Mouse (Mus musculus) liver, embryonic 14.5 days (tissue): ENCODE results near the gene Fam168b. TPM values are rescaled to one million over a fixed set of nuclear protein-coding genes. Genes with fewer than 3 reads are reported as not detected.

ENCODE experiments used
- ATAC-seq: fragments of 200-750 bp; cut with Nextera tagmentation; 2 replicates; pipeline ENCODE4 v1.8.0; 2017; ENCODE audit warnings: moderate number of reproducible peaks, mild to moderate bottlenecking, moderate library complexity; ENCODE audit not compliant: insufficient read depth
- DNase-seq, 3 experiments: peaks; one replicate each; pipeline ENCODE4 v3.0.0-alpha.2; 2012 to 2013; ENCODE audit warnings: low read depth in 3 of 3, low spot score in 3 of 3
- H3K27ac ChIP-seq: fragments of 300-500 bp; sonication (generic); 2 replicates; pipeline ENCODE4 v1.5.1; 2014; ENCODE audit warnings: moderate library complexity, mild to moderate bottlenecking, control low read depth, inconsistent platforms
- H3K27me3 ChIP-seq: fragments of 300-500 bp; sonication (generic); 2 replicates; pipeline ENCODE4 v1.6.1; 2014; ENCODE audit warnings: mild to moderate bottlenecking, low read length, moderate library complexity; ENCODE audit not compliant: control insufficient read depth, insufficient read depth
- H3K36me3 ChIP-seq: fragments of 300-500 bp; sonication (generic); replicated peaks from 2 replicates; pipeline ENCODE4 v1.6.1; 2014; ENCODE audit warnings: low read depth; ENCODE audit not compliant: control insufficient read depth, insufficient read depth
- H3K4me1 ChIP-seq, 2 experiments: fragments of 200-500 bp in 1 of 2; fragments of 300-500 bp in 1 of 2; sonication (generic) in 1 of 2; replicated peaks; 2 replicates each; pipeline ENCODE4 v1.6.1; 2012 to 2014; ENCODE audit warnings: antibody characterized with exemption in 1 of 2, inconsistent platforms in 1 of 2, low read length in 1 of 2; ENCODE audit not compliant: control insufficient read depth in 2 of 2, insufficient read depth in 2 of 2
- H3K4me2 ChIP-seq: fragments of 300-500 bp; sonication (generic); 2 replicates; pipeline ENCODE4 v1.6.1; 2014; ENCODE audit warnings: low read depth, mild to moderate bottlenecking, control low read depth, moderate library complexity
- H3K4me3 ChIP-seq, 2 experiments: fragments of 200-500 bp in 1 of 2; fragments of 300-500 bp in 1 of 2; sonication (generic) in 1 of 2; 2 replicates each; pipeline ENCODE4 v1.5.1; 2012 to 2014; ENCODE audit warnings: low read depth in 2 of 2, low read length in 2 of 2, mild to moderate bottlenecking in 2 of 2, control low read depth in 1 of 2, inconsistent platforms in 1 of 2, moderate library complexity in 1 of 2; ENCODE audit not compliant: insufficient read depth in 1 of 2
- H3K9ac ChIP-seq: fragments of 300-500 bp; sonication (generic); replicated peaks from 2 replicates; pipeline ENCODE4 v1.6.1; 2014; ENCODE audit warnings: mild to moderate bottlenecking, control low read depth, moderate library complexity
- H3K9me3 ChIP-seq: fragments of 300-500 bp; sonication (generic); 2 replicates; pipeline ENCODE4 v1.6.1; 2016; ENCODE audit warnings: low read length, mixed read lengths; ENCODE audit not compliant: control insufficient read depth
- CTCF ChIP-seq: IDR thresholded peaks from 2 replicates; pipeline ENCODE4 v1.5.1; 2016; ENCODE audit warnings: antibody characterized with exemption, low read depth, control low read depth
- EP300 ChIP-seq: IDR thresholded peaks from 2 replicates; pipeline ENCODE4 v1.6.1; 2016; ENCODE audit warnings: antibody characterized with exemption, low read depth
- WGBS: fragments of 180-500 bp; shearing (Covaris S2); extraction: QIAGEN DNeasy Blood & Tissue Kit; methylation state at CpG from one replicate; pipeline ENCODE4 v1.1.7; 2014; ENCODE audit not compliant: insufficient replicate concordance; 5-methylcytosine and 5-hydroxymethylcytosine counted together
- polyA plus RNA-seq, 2 experiments: library from polyadenylated mRNA; depleted of rRNA in 1 of 2; stranded (reverse) in 1 of 2; unstranded in 1 of 2; fragments of >200 nt; fragmentation: Nextera tagmentation in 1 of 2; extraction: Ambion mirVana in 1 of 2; gene quantifications; 2 replicates each; pipeline versions ENCODE4 v1.2.1 to v1.2.3; 2012 to 2014

Gene Fam168b
- polyA plus RNA-seq, 2 experiments, result 11.0 to 22.9 TPM

- no peak overlapping the region for H3K27ac ChIP-seq
- 51% methylated on average over 2 of the region's 2 CpGs for WGBS
- no peak overlapping the region for H3K4me2 ChIP-seq
- H3K36me3 ChIP-seq, result peaks cover 15% of the 10 kb centered on the region
- no peak for DNase-seq
- H3K9me3 ChIP-seq, result no peaks in the 10 kb centered on the region
- no peak overlapping the region for H3K4me3 ChIP-seq
- TF ChIP-seq CTCF (no peak), EP300 (no peak)
- peaks cover 0 to 11% of the 10 kb centered on the region in 2 experiments; a peak in 2 of 4 replicates for H3K4me1 ChIP-seq
- ATAC-seq, result no peak
- no peaks in the 10 kb centered on the region for H3K27me3 ChIP-seq
- H3K9ac ChIP-seq, result no peak overlapping the region
These were observed 8.0 kb downstream of the Fam168b start for GRCm38 (mm10) chr1:34834904-34835303.

- Histone ChIP-seq H3K4me1 (no peaks in the 10 kb centered on the region), H3K4me3 (no peak overlapping the region), H3K9me3 (no peaks in the 10 kb centered on the region), H3K36me3 (peaks cover 18% of the 10 kb centered on the region), H3K9ac (no peak overlapping the region), H3K4me2 (no peak overlapping the region), H3K27me3 (no peaks in the 10 kb centered on the region), H3K27ac (no peak overlapping the region)
- ATAC-seq, result no peak
- no peak for TF ChIP-seq CTCF
- no peak for TF ChIP-seq EP300
- no peak for DNase-seq
- WGBS, result 30% methylated on average over 1 of the region's 1 CpGs
These were observed 11.5 kb downstream of the Fam168b start for GRCm38 (mm10) chr1:34831381-34831780.

- no peak overlapping the region for H3K4me3 ChIP-seq
- DNase-seq (no peak), ATAC-seq (no peak)
- no peak for TF ChIP-seq EP300
- no peak for TF ChIP-seq CTCF
- no peaks in the 10 kb centered on the region for H3K27me3 ChIP-seq
- peaks cover 13% of the 10 kb centered on the region for H3K36me3 ChIP-seq
- WGBS, result 47% methylated on average over 2 of the region's 2 CpGs
- H3K9ac ChIP-seq, result no peak overlapping the region
- H3K4me1 ChIP-seq, result no peaks in the 10 kb centered on the region
- no peak overlapping the region for H3K27ac ChIP-seq
- H3K9me3 ChIP-seq, result no peaks in the 10 kb centered on the region
- no peak overlapping the region for H3K4me2 ChIP-seq
These were observed 11.9 kb downstream of the Fam168b start for GRCm38 (mm10) chr1:34830934-34831333.

- no peak overlapping the region for H3K4me3 ChIP-seq
- H3K9ac ChIP-seq, result no peak overlapping the region
- no peak overlapping the region for H3K27ac ChIP-seq
- 75% methylated on average over 5 of the region's 5 CpGs for WGBS
- H3K9me3 ChIP-seq, result no peaks in the 10 kb centered on the region
- no peak for TF ChIP-seq EP300
- no peak for TF ChIP-seq CTCF
- no peak for ATAC-seq
- H3K36me3 ChIP-seq, result peaks cover 6% of the 10 kb centered on the region
- H3K27me3 ChIP-seq, result no peaks in the 10 kb centered on the region
- H3K4me1 ChIP-seq, result no peaks in the 10 kb centered on the region; a peak in 1 of 4 replicates
- DNase-seq, result no peak
- H3K4me2 ChIP-seq, result no peak overlapping the region
These were observed 14.2 kb downstream of the Fam168b start for GRCm38 (mm10) chr1:34828528-34829294.

- no peaks in the 10 kb centered on the region for H3K9me3 ChIP-seq
- H3K9ac ChIP-seq, result no peak overlapping the region
- H3K4me2 ChIP-seq, result no peak overlapping the region
- 68% methylated on average over 7 of the region's 7 CpGs for WGBS
- DNase-seq, result no peak
- no peaks in the 10 kb centered on the region for H3K27me3 ChIP-seq
- no peaks in the 10 kb centered on the region; a peak in 1 of 4 replicates for H3K4me1 ChIP-seq
- ATAC-seq, result no peak
- TF ChIP-seq CTCF (no peak), EP300 (no peak)
- no peak overlapping the region for H3K27ac ChIP-seq
- H3K4me3 ChIP-seq, result no peak overlapping the region
- peaks cover 6% of the 10 kb centered on the region for H3K36me3 ChIP-seq
These were observed 15.0 kb downstream of the Fam168b start for GRCm38 (mm10) chr1:34827900-34828299.
